Mouse (Mus musculus) embryonic fibroblast, embryonic 13.5 days (primary cell): ENCODE data around the gene Dennd1a.

Experiments used
- CTCF ChIP-seq: IDR thresholded peaks from 2 replicates; pipeline ENCODE4 v1.5.1; 2011; ENCODE audit warnings: mild to moderate bottlenecking, control low read depth, low read length, moderate library complexity, borderline replicate concordance; ENCODE audit not compliant: insufficient read depth
- POLR2A ChIP-seq: IDR thresholded peaks from 2 replicates; pipeline ENCODE4 v1.6.1; 2011; ENCODE audit warnings: low read depth, mild to moderate bottlenecking, control low read depth, low read length, moderate library complexity

GRCm38 (mm10) chr2:38213041-38213440 is 74.1 kb downstream of the Dennd1a start:
- TF ChIP-seq CTCF (no peak), POLR2A (no peak)
